Mouse (Mus musculus): ENCODE data around the gene 6030408B16Rik. TPM values are rescaled to one million over a fixed set of nuclear protein-coding genes. Genes with fewer than 3 reads are reported as not detected.

Gene 6030408B16Rik
- 0.13 and 0.21 TPM in 2 replicates for polyA plus RNA-seq (2015; fragmentation: Nextera tagmentation; extraction: Ambion mirVana)

DNA sequence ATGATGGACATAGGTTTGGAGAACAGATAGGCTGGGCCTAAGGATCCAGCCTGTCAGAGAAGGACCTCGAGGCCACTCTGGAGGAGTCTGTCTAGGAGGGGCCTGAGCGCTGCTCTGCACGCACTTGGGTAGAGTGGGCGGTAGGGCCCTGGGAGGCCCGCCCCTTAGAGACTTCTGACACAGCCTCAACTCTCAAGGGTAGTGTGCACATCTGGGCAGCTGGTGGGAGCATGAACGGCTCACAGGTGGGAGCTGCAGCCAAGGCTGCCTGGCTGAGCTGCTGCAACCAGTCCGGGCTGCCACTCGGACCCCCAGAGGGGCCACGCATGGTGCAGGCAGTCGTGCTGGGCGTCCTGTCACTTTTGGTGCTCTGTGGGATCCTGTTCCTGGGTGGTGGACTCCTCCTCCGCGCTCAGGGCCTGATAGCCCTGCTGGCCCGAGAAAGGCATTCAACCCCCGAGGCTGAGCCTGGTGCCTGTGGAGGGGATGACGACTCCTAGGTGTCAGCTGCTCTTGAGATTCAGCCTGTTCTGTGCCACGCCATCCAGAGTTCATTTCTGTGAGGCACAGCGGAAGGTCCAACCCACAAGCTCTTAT, at the start of gene 6030408B16Rik:
Gene 6030408B16Rik (plus strand): TSS at position 188 of the 597 bp plus-strand sequence.
- Histone ChIP-seq H3K9ac (ENCODE audit: low read depth, low read length) (no peak within 1 kb of the TSS), H3K4me2 (ENCODE audit: low read length) (no peak within 1 kb of the TSS), H3K4me1 (ENCODE audit: control insufficient read depth, insufficient read depth, low read depth, low read length) (no peaks in the 10 kb centered on the region), H3K4me3 (ENCODE audit: low read length) (no peak within 1 kb of the TSS), H3K9me3 (ENCODE audit: control insufficient read depth, low read length) (no peaks in the 10 kb centered on the region), H3K27me3 (replicated peaks; ENCODE audit: control insufficient read depth, insufficient read depth, low read length) (no peaks in the 10 kb centered on the region), H3K27ac (ENCODE audit: low read depth, low read length) (no peak within 1 kb of the TSS), H3K36me3 (ENCODE audit: control insufficient read depth, insufficient read depth, low read length) (peaks cover 27% of the 10 kb centered on the region)
- no peak for ATAC-seq
- WGBS = 60% methylated on average over 18 of the region's 18 CpGs

GRCm38 (mm10) chr15:101244012-101244411, 49.0 kb upstream of the 6030408B16Rik start:
- no peak overlapping the region for H3K4me3 ChIP-seq (ENCODE audit: low read length)
- H3K27me3 ChIP-seq (replicated peaks; ENCODE audit: control insufficient read depth, insufficient read depth, low read length) = no peaks in the 10 kb centered on the region; the same call in 1 of the 2 replicates
- H3K4me1 ChIP-seq (ENCODE audit: control insufficient read depth, insufficient read depth, low read depth, low read length) = peaks cover 13% of the 10 kb centered on the region
- no peak overlapping the region for H3K9ac ChIP-seq (ENCODE audit: low read depth, low read length)
- no peak for ATAC-seq
- no peaks in the 10 kb centered on the region for H3K9me3 ChIP-seq (ENCODE audit: control insufficient read depth, low read length)
- no peak overlapping the region for H3K27ac ChIP-seq (ENCODE audit: low read depth, low read length)
- no peak overlapping the region for H3K4me2 ChIP-seq (ENCODE audit: low read length)
- H3K36me3 ChIP-seq (ENCODE audit: control insufficient read depth, insufficient read depth, low read length) = no peaks in the 10 kb centered on the region
- 67% methylated on average over 3 of the region's 3 CpGs for WGBS

DNA sequence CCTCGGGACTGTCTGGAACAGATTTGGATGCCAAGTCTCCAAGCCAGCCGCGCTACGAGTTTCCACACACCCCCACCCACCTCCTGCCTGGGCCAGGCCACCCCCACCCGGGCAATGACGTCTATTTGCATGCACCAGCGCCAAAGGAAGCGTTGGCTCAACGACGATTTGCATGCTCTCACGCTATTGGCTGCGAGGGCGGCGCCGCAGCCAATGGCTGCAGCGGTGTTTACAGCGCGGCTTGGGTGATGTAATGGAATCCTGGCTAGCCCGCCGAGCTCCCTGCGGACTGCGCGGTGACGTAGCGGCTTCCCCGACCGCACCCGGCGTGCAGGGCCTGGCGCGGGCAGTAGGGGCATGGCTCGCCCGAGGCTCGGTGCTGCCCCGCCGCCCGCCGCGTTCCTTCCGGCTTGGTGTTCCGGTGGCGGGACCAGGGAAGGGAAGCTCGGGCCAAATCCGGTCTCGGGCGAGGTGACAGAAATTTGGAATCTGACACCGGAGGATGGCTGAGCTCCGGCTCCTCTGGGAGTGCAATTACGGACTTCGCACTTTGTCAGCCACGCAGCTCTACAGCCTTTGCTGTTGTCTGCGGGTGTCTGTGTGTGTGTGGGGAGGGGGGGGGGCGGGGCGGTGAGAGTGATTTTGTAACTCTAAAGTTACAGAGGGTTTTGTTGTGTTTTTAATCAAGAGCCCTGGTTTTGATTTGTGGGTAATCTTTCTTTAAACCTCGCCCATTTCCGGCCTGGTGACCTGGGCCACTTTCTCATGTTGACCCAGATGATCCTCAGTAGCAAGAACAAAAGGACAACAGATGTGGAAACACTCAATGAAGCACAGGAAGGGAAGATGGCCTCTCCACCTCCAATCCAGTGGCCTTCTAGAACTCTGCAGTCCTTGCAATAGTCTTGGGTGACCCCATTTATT, 46.5 kb upstream of the 6030408B16Rik start:
- 2% methylated on average over 55 of the region's 56 CpGs for WGBS
- peak overlapping the region; percentile 86 for H3K27ac ChIP-seq (ENCODE audit: low read depth, low read length)
- no peaks in the 10 kb centered on the region; the same call in 1 of the 2 replicates for H3K27me3 ChIP-seq (replicated peaks; ENCODE audit: control insufficient read depth, insufficient read depth, low read length)
- peak overlapping the region; percentile 76 for H3K4me2 ChIP-seq (ENCODE audit: low read length)
- no peaks in the 10 kb centered on the region for H3K9me3 ChIP-seq (ENCODE audit: control insufficient read depth, low read length)
- H3K4me1 ChIP-seq (ENCODE audit: control insufficient read depth, insufficient read depth, low read depth, low read length) = peaks cover 5% of the 10 kb centered on the region
- H3K4me3 ChIP-seq (ENCODE audit: low read length) = peak overlapping the region; percentile 60
- ATAC-seq = peak; percentile 99
- no peaks in the 10 kb centered on the region for H3K36me3 ChIP-seq (ENCODE audit: control insufficient read depth, insufficient read depth, low read length)
- H3K9ac ChIP-seq (ENCODE audit: low read depth, low read length) = peak overlapping the region; percentile 76

DNA sequence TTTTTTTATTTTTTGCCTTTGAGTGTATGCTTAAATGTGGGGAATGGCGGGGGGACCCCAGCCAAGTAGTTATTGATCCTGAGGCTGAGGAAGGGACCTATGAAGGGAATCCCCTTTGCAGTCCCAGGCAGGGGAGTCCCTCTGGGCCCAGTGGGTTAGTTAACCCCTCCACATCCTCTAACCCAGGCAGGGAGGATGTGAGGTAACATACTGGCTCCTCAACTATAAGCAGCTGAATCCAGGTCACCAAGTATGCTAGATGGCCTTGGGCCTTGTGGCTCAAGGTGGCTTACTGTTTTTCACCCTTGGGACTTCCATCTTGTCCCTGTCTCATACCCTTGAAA, 45.9 kb upstream of the 6030408B16Rik start:
- H3K4me3 ChIP-seq (ENCODE audit: low read length) = peak overlapping the region; percentile 60; the same call in 1 of the 2 replicates
- H3K9ac ChIP-seq (ENCODE audit: low read depth, low read length) = peak overlapping the region; percentile 76
- WGBS = 80% methylated on average over 1 of the region's 1 CpGs
- ATAC-seq = no peak
- peak overlapping the region; percentile 76 for H3K4me2 ChIP-seq (ENCODE audit: low read length)
- H3K9me3 ChIP-seq (ENCODE audit: control insufficient read depth, low read length) = no peaks in the 10 kb centered on the region
- no peak overlapping the region; the same call in 1 of the 2 replicates for H3K27ac ChIP-seq (ENCODE audit: low read depth, low read length)
- H3K36me3 ChIP-seq (ENCODE audit: control insufficient read depth, insufficient read depth, low read length) = no peaks in the 10 kb centered on the region
- peaks cover 5% of the 10 kb centered on the region for H3K4me1 ChIP-seq (ENCODE audit: control insufficient read depth, insufficient read depth, low read depth, low read length)
- H3K27me3 ChIP-seq (replicated peaks; ENCODE audit: control insufficient read depth, insufficient read depth, low read length) = no peaks in the 10 kb centered on the region

DNA sequence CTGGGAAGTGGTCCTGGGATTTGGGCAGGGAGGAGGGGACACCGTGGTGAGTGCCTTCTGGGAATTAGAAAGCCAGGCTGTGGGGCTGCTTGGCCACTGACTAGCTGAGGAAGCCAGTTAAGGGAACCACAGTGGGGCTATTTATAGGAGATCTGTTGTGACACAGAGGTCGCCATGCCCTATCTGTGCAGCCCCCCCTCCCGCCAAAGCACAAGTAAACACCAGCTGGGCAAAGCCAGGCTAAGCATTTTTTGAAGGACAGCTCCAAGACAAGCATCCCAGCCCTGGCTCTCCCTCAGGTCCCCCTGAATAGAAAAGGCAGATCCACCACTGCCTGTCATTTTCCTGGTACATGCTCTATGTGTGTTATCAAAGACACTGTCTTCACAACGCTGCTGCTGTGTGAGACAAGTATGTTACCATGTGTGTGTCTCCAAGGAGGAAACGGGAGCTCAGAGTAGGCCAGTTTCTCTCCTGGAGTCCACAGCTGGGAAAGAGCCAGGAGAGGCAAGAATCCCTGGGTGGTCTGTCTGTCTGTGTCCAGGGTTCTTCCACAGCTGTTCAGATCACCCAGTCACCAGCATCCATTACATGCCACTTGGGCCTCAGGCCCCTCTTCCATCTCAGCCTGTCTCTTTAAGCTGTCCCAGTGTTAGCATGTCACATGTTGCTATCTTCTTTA, 44.8 kb upstream of the 6030408B16Rik start:
- no peak overlapping the region for H3K4me2 ChIP-seq (ENCODE audit: low read length)
- no peak overlapping the region for H3K4me3 ChIP-seq (ENCODE audit: low read length)
- no peaks in the 10 kb centered on the region for H3K36me3 ChIP-seq (ENCODE audit: control insufficient read depth, insufficient read depth, low read length)
- H3K9ac ChIP-seq (ENCODE audit: low read depth, low read length) = no peak overlapping the region
- 64% methylated on average over 5 of the region's 5 CpGs for WGBS
- ATAC-seq = no peak
- H3K27ac ChIP-seq (ENCODE audit: low read depth, low read length) = no peak overlapping the region
- H3K4me1 ChIP-seq (ENCODE audit: control insufficient read depth, insufficient read depth, low read depth, low read length) = peaks cover 5% of the 10 kb centered on the region
- H3K9me3 ChIP-seq (ENCODE audit: control insufficient read depth, low read length) = no peaks in the 10 kb centered on the region
- H3K27me3 ChIP-seq (replicated peaks; ENCODE audit: control insufficient read depth, insufficient read depth, low read length) = no peaks in the 10 kb centered on the region

DNA sequence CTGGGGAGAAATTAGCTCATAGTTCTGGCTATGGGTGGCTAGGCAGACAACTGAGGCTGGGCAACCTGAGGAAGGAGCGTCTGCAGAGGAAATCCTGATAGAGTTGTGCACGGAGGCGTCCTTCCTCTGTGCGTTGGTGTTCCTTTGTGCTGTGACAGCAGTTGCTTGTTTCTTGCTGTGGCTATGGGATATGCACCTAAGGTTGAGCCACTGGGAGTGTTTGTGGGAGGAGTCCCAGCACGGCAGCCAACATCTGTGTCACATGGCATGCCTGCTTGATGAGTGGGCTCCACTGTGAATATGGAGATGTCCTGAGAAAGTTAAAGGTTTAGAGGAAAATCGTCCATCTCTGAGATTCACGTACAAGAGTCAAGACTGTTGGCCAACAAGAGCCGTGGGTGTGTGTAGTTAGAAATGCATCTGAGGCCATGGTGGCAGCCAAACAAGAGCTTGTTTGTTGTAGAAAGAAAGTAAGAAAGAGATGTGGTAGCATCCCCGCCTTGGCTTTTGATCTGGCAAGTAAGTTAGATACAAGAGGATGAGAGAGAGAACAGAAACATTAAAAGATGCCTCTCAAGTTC, 42.7 kb upstream of the 6030408B16Rik start:
- Histone ChIP-seq H3K4me1 (ENCODE audit: control insufficient read depth, insufficient read depth, low read depth, low read length) (peaks cover 11% of the 10 kb centered on the region), H3K4me2 (ENCODE audit: low read length) (no peak overlapping the region), H3K27ac (ENCODE audit: low read depth, low read length) (no peak overlapping the region), H3K9ac (ENCODE audit: low read depth, low read length) (no peak overlapping the region), H3K4me3 (ENCODE audit: low read length) (no peak overlapping the region), H3K9me3 (ENCODE audit: control insufficient read depth, low read length) (no peaks in the 10 kb centered on the region), H3K27me3 (replicated peaks; ENCODE audit: control insufficient read depth, insufficient read depth, low read length) (no peaks in the 10 kb centered on the region), H3K36me3 (ENCODE audit: control insufficient read depth, insufficient read depth, low read length) (no peaks in the 10 kb centered on the region)
- 75% methylated on average over 9 of the region's 9 CpGs for WGBS
- no peak for ATAC-seq

DNA sequence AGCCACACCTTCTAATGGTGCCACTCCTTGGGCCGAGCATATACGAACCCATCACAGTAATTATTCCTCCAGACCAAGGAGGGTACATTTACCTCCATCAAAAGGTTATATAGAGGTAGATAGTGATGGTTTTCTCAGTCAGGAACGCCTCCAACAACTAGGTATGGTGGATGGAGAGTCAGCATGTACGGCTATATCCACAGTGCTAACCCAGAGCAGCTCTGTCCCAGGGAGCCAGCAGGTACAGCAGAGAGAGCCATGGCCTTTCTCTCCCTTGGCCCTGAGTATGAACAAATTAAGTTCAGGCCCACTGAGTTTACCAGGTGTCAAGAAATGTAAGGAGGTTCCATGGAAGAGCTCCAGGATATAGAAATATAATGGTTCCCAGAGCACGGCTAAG, 41.1 kb upstream of the 6030408B16Rik start:
- H3K36me3 ChIP-seq (ENCODE audit: control insufficient read depth, insufficient read depth, low read length) = no peaks in the 10 kb centered on the region
- no peak for ATAC-seq
- peaks cover 9% of the 10 kb centered on the region for H3K4me1 ChIP-seq (ENCODE audit: control insufficient read depth, insufficient read depth, low read depth, low read length)
- no peaks in the 10 kb centered on the region for H3K27me3 ChIP-seq (replicated peaks; ENCODE audit: control insufficient read depth, insufficient read depth, low read length)
- H3K27ac ChIP-seq (ENCODE audit: low read depth, low read length) = no peak overlapping the region
- no peak overlapping the region for H3K4me2 ChIP-seq (ENCODE audit: low read length)
- H3K9ac ChIP-seq (ENCODE audit: low read depth, low read length) = no peak overlapping the region
- 93% methylated on average over 5 of the region's 5 CpGs for WGBS
- H3K9me3 ChIP-seq (ENCODE audit: control insufficient read depth, low read length) = no peaks in the 10 kb centered on the region
- H3K4me3 ChIP-seq (ENCODE audit: low read length) = no peak overlapping the region

GRCm38 (mm10) chr15:101252614-101253013, 40.4 kb upstream of the 6030408B16Rik start:
- Histone ChIP-seq H3K4me2 (ENCODE audit: low read length) (no peak overlapping the region), H3K4me1 (ENCODE audit: control insufficient read depth, insufficient read depth, low read depth, low read length) (peaks cover 6% of the 10 kb centered on the region; the same call in 1 of the 2 replicates), H3K27me3 (replicated peaks; ENCODE audit: control insufficient read depth, insufficient read depth, low read length) (no peaks in the 10 kb centered on the region), H3K4me3 (ENCODE audit: low read length) (no peak overlapping the region), H3K27ac (ENCODE audit: low read depth, low read length) (no peak overlapping the region), H3K9ac (ENCODE audit: low read depth, low read length) (no peak overlapping the region), H3K36me3 (ENCODE audit: control insufficient read depth, insufficient read depth, low read length) (no peaks in the 10 kb centered on the region), H3K9me3 (ENCODE audit: control insufficient read depth, low read length) (no peaks in the 10 kb centered on the region)
- WGBS = 80% methylated on average over 6 of the region's 6 CpGs
- ATAC-seq = no peak

Data from hindbrain, embryonic 16.5 days (tissue).